Mouse (Mus musculus): ENCODE measurements at regions not wholly inside any gene's neighbourhood (a gene's known extent, or its start where the extent isn't known, plus 50 kb on each side); places are given as distances from the start of the nearest gene placed in this dataset.
A peak's percentile ranks its signal among the peaks of the same experiment; 100 is the strongest.
"Not testable (repeated sequence)": the region's sequence is repeated elsewhere in the genome, so short reads cannot be mapped to it uniquely, and the experiment has no call there.

- no peak for ATAC-seq (ENCODE audit: low TSS enrichment)
Observed at GRCm38 (mm10) chr9:90618154-90618553, 347.6 kb upstream of the Tbc1d2b start.

GRCm38 (mm10) chr9:90597894-90598293 is 327.3 kb upstream of the Tbc1d2b start:
- no peak for ATAC-seq (ENCODE audit: low TSS enrichment)

GRCm38 (mm10) chr9:90556742-90557141 is 286.1 kb upstream of the Tbc1d2b start:
- no peak for ATAC-seq (ENCODE audit: low TSS enrichment)

- ATAC-seq (ENCODE audit: low TSS enrichment), result no peak
Observed at GRCm38 (mm10) chr9:90556216-90556615, 285.6 kb upstream of the Tbc1d2b start.

- ATAC-seq (ENCODE audit: low TSS enrichment), result no peak
Observed at GRCm38 (mm10) chr9:90547931-90548330, 277.3 kb upstream of the Tbc1d2b start.

GRCm38 (mm10) chr9:90546720-90547119 is 276.1 kb upstream of the Tbc1d2b start:
- ATAC-seq (ENCODE audit: low TSS enrichment), result peak; percentile 85

- ATAC-seq (ENCODE audit: low TSS enrichment), result not testable (repeated sequence)
Observed at GRCm38 (mm10) chr9:90537683-90538082, 267.1 kb upstream of the Tbc1d2b start.

GRCm38 (mm10) chr9:90533372-90533771 is 262.8 kb upstream of the Tbc1d2b start:
- ATAC-seq (ENCODE audit: low TSS enrichment), result no peak

GRCm38 (mm10) chr9:90521186-90521585 is 250.6 kb upstream of the Tbc1d2b start:
- no peak for ATAC-seq (ENCODE audit: low TSS enrichment)

- no peak for ATAC-seq (ENCODE audit: low TSS enrichment)
Observed at GRCm38 (mm10) chr9:90494888-90495287, 224.3 kb upstream of the Tbc1d2b start.

- no peak for ATAC-seq (ENCODE audit: low TSS enrichment)
Observed at GRCm38 (mm10) chr9:90490561-90491152, 220.1 kb upstream of the Tbc1d2b start.

- ATAC-seq (ENCODE audit: low TSS enrichment), result no peak
Observed at GRCm38 (mm10) chr9:90450579-90450978, 180.0 kb upstream of the Tbc1d2b start.

- peak; percentile 90 for ATAC-seq (ENCODE audit: low TSS enrichment)
Observed at GRCm38 (mm10) chr9:90446957-90447356, 176.4 kb upstream of the Tbc1d2b start.

GRCm38 (mm10) chr9:90434902-90435301 is 164.3 kb upstream of the Tbc1d2b start:
- ATAC-seq (ENCODE audit: low TSS enrichment), result no peak

- ATAC-seq (ENCODE audit: low TSS enrichment), result no peak
Observed at GRCm38 (mm10) chr9:90430898-90431297, 160.3 kb upstream of the Tbc1d2b start.

- ATAC-seq (ENCODE audit: low TSS enrichment), result no peak
Observed at GRCm38 (mm10) chr9:90421662-90422061, 151.1 kb upstream of the Tbc1d2b start.

GRCm38 (mm10) chr9:90419762-90420541 is 149.3 kb upstream of the Tbc1d2b start:
- ATAC-seq (ENCODE audit: low TSS enrichment), result no peak

- ATAC-seq (ENCODE audit: low TSS enrichment), result no peak
Observed at GRCm38 (mm10) chr9:90408789-90409188, 138.2 kb upstream of the Tbc1d2b start.

GRCm38 (mm10) chr9:90407573-90407972 is 137.0 kb upstream of the Tbc1d2b start:
- ATAC-seq (ENCODE audit: low TSS enrichment), result no peak

- ATAC-seq (ENCODE audit: low TSS enrichment), result no peak
Observed at GRCm38 (mm10) chr9:90388401-90388800, 117.8 kb upstream of the Tbc1d2b start.

GRCm38 (mm10) chr9:90385047-90385446 is 114.4 kb upstream of the Tbc1d2b start:
- ATAC-seq (ENCODE audit: low TSS enrichment), result no peak

- no peak for ATAC-seq (ENCODE audit: low TSS enrichment)
Observed at GRCm38 (mm10) chr9:90380099-90380498, 109.5 kb upstream of the Tbc1d2b start.

- ATAC-seq (ENCODE audit: low TSS enrichment), result no peak
Observed at GRCm38 (mm10) chr9:90369568-90369967, 99.0 kb upstream of the Tbc1d2b start.

All from frontal cortex, adult (tissue).